Mouse (Mus musculus): ENCODE results near the gene Zfand4.

DNA sequence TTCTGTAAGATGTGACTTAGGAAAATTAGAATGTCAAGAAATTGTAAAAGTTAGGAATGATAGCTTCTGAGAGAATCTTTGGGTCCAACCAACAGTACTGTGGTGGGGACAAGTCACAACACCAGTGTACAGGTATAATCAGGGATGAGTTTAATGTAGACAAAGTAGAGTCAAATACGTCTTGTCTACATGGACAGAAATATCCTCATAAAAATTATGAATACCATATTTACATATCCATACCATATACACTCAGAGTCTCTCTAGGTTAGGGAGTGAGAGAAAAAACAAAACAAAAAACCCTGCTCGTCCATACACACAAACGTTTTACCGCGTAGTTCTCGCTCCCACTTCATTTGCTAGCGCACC is 73.4 kb downstream of the Zfand4 start:
- TF ChIP-seq CTCF (IDR thresholded peaks at IDR 0.05; ENCODE audit: borderline replicate concordance, insufficient read depth, low read depth, low read length), result no peak
- TF ChIP-seq POLR2A (IDR thresholded peaks at IDR 0.05; ENCODE audit: borderline replicate concordance, insufficient read depth, low read length), result no peak

All from cerebellum, adult 2 months (tissue).